Mouse (Mus musculus) erythroblast, adult 5-6 weeks (primary cell): ENCODE results near the gene Nprl2. TPM values are rescaled to one million over a fixed set of nuclear protein-coding genes. Genes with fewer than 3 reads are reported as not detected.

Experiments
- ATAC-seq: replicated peaks from 2 replicates; pipeline ENCODE4 v1.8.0; 2016; ENCODE audit warnings: moderate number of reproducible peaks, mild to moderate bottlenecking, moderate TSS enrichment, inconsistent platforms; ENCODE audit not compliant: poor library complexity, low FRiP score, severe bottlenecking
- total RNA-seq, 2 experiments: library from RNA; stranded (forward) in 1 of 2; stranded (reverse) in 1 of 2; fragments of 150-400 nt in 1 of 2; fragments of 200-764, 138-1000 nt in 1 of 2; gene quantifications; 2 replicates each; pipeline versions ENCODE4 v1.2.3 to v1.2.4; 2015 to 2017; ENCODE audit warnings: low replicate concordance in 2 of 2

The Nprl2 gene
- total RNA-seq, 2 experiments from 2014 or later: 0.77 to 10.1 TPM

- peak; percentile 80 for ATAC-seq
These were observed 8.1 kb upstream of the Nprl2 start, which contains the start of gene Tmem115 for GRCm38 (mm10) chr9:107533791-107534407. TSS of gene Tmem115 (plus strand) at chr9:107533945.

GRCm38 (mm10) chr9:107534408-107535202 lies 7.4 kb upstream of the Nprl2 start:
- ATAC-seq: peak; percentile 57

- no peak for ATAC-seq
These were observed 3.8 kb upstream of the Nprl2 start for GRCm38 (mm10) chr9:107538231-107538630.

- no peak for ATAC-seq
These were observed 3.3 kb upstream of the Nprl2 start for GRCm38 (mm10) chr9:107538711-107539110.

- no peak for ATAC-seq
These were observed 2.1 kb upstream of the Nprl2 start for GRCm38 (mm10) chr9:107539940-107540339.

GRCm38 (mm10) chr9:107540420-107540819 lies 1.6 kb upstream of the Nprl2 start:
- ATAC-seq: no peak

GRCm38 (mm10) chr9:107541005-107541404 lies 1.0 kb upstream of the Nprl2 start:
- ATAC-seq: no peak

- peak; percentile 25; the same call in 1 of the 2 replicates for ATAC-seq
These were observed 293 bp downstream of the Nprl2 start for GRCm38 (mm10) chr9:107542352-107542686.

- no peak for ATAC-seq
These were observed 695 bp downstream of the Nprl2 start for GRCm38 (mm10) chr9:107542721-107543120.

- no peak for ATAC-seq
These were observed 1.3 kb downstream of the Nprl2 start for GRCm38 (mm10) chr9:107543299-107543698.

GRCm38 (mm10) chr9:107544196-107544700 lies 2.2 kb downstream of the Nprl2 start:
- no peak for ATAC-seq

GRCm38 (mm10) chr9:107544729-107545128 lies 2.7 kb downstream of the Nprl2 start:
- ATAC-seq: no peak

- ATAC-seq: no peak
These were observed 3.2 kb downstream of the Nprl2 start for GRCm38 (mm10) chr9:107545199-107545598.

GRCm38 (mm10) chr9:107545602-107546001 lies 3.6 kb downstream of the Nprl2 start:
- peak; percentile 34; the same call in 1 of the 2 replicates for ATAC-seq

- ATAC-seq: peak; percentile 72
These were observed 5.0 kb downstream of the Nprl2 start, which contains the start of gene Zmynd10 for GRCm38 (mm10) chr9:107547026-107547425. TSS of gene Zmynd10 (plus strand) at chr9:107547298.

GRCm38 (mm10) chr9:107547957-107548356 lies 5.9 kb downstream of the Nprl2 start:
- ATAC-seq: no peak

- no peak for ATAC-seq
These were observed 6.8 kb downstream of the Nprl2 start for GRCm38 (mm10) chr9:107548820-107549219.

- no peak for ATAC-seq
These were observed 7.5 kb downstream of the Nprl2 start for GRCm38 (mm10) chr9:107549297-107550074.

GRCm38 (mm10) chr9:107550491-107551116 lies 8.6 kb downstream of the Nprl2 start:
- no peak for ATAC-seq
